Mouse (Mus musculus): ENCODE results near the gene Ptprn2. TPM values are rescaled to one million over a fixed set of nuclear protein-coding genes. Genes with fewer than 3 reads are reported as not detected.

Gene Ptprn2
- polyA plus RNA-seq, 1 experiment from 2014 or later, result 2.9 TPM

GRCm38 (mm10) chr12:117214919-117215318 lies 729.4 kb downstream of the Ptprn2 start:
- H3K9ac ChIP-seq (ENCODE audit: low read length), result no peak overlapping the region
- no peaks in the 10 kb centered on the region for H3K9me3 ChIP-seq (ENCODE audit: control insufficient read depth, low read length)
- no peaks in the 10 kb centered on the region for H3K4me1 ChIP-seq (ENCODE audit: control insufficient read depth, insufficient read depth, low read length)
- 82% methylated on average over 5 of the region's 5 CpGs for WGBS
- no peak overlapping the region for H3K27ac ChIP-seq (ENCODE audit: low read depth, low read length)
- no peak overlapping the region for H3K4me3 ChIP-seq (ENCODE audit: low read depth, low read length)
- H3K27me3 ChIP-seq (ENCODE audit: control insufficient read depth, insufficient read depth, low read length), result no peaks in the 10 kb centered on the region
- H3K4me2 ChIP-seq (ENCODE audit: low read depth), result no peak overlapping the region
- no peaks in the 10 kb centered on the region; the same call in 1 of the 2 replicates for H3K36me3 ChIP-seq (ENCODE audit: control insufficient read depth, insufficient read depth, low read length)
- DNase-seq (ENCODE audit: low spot score) (no peak), ATAC-seq (ENCODE audit: insufficient read depth, low FRiP score, low TSS enrichment) (no peak)

GRCm38 (mm10) chr12:117221909-117222308 lies 736.4 kb downstream of the Ptprn2 start:
- no peak overlapping the region for H3K9ac ChIP-seq (ENCODE audit: low read length)
- WGBS, result 84% methylated on average over 4 of the region's 4 CpGs
- no peak overlapping the region for H3K4me3 ChIP-seq (ENCODE audit: low read depth, low read length)
- H3K4me1 ChIP-seq (ENCODE audit: control insufficient read depth, insufficient read depth, low read length), result no peaks in the 10 kb centered on the region
- H3K36me3 ChIP-seq (ENCODE audit: control insufficient read depth, insufficient read depth, low read length), result no peaks in the 10 kb centered on the region
- DNase-seq (ENCODE audit: low spot score) (no peak), ATAC-seq (ENCODE audit: insufficient read depth, low FRiP score, low TSS enrichment) (no peak)
- no peak overlapping the region for H3K4me2 ChIP-seq (ENCODE audit: low read depth)
- no peaks in the 10 kb centered on the region for H3K27me3 ChIP-seq (ENCODE audit: control insufficient read depth, insufficient read depth, low read length)
- no peaks in the 10 kb centered on the region for H3K9me3 ChIP-seq (ENCODE audit: control insufficient read depth, low read length)
- H3K27ac ChIP-seq (ENCODE audit: low read depth, low read length), result no peak overlapping the region

GRCm38 (mm10) chr12:117224036-117224435 lies 738.5 kb downstream of the Ptprn2 start:
- DNase-seq (ENCODE audit: low spot score) (no peak), ATAC-seq (ENCODE audit: insufficient read depth, low FRiP score, low TSS enrichment) (no peak)
- no peaks in the 10 kb centered on the region; the same call in 1 of the 2 replicates for H3K36me3 ChIP-seq (ENCODE audit: control insufficient read depth, insufficient read depth, low read length)
- H3K4me3 ChIP-seq (ENCODE audit: low read depth, low read length), result no peak overlapping the region
- no peaks in the 10 kb centered on the region for H3K9me3 ChIP-seq (ENCODE audit: control insufficient read depth, low read length)
- no peaks in the 10 kb centered on the region for H3K4me1 ChIP-seq (ENCODE audit: control insufficient read depth, insufficient read depth, low read length)
- WGBS, result 79% methylated on average over 1 of the region's 1 CpGs
- H3K4me2 ChIP-seq (ENCODE audit: low read depth), result no peak overlapping the region
- H3K27me3 ChIP-seq (ENCODE audit: control insufficient read depth, insufficient read depth, low read length), result no peaks in the 10 kb centered on the region
- H3K27ac ChIP-seq (ENCODE audit: low read depth, low read length), result no peak overlapping the region
- no peak overlapping the region for H3K9ac ChIP-seq (ENCODE audit: low read length)

- Histone ChIP-seq H3K9me3 (ENCODE audit: control insufficient read depth, low read length) (no peaks in the 10 kb centered on the region), H3K4me1 (ENCODE audit: control insufficient read depth, insufficient read depth, low read length) (no peaks in the 10 kb centered on the region), H3K27ac (ENCODE audit: low read depth, low read length) (no peak overlapping the region), H3K36me3 (ENCODE audit: control insufficient read depth, insufficient read depth, low read length) (no peaks in the 10 kb centered on the region; the same call in 1 of the 2 replicates), H3K4me2 (ENCODE audit: low read depth) (no peak overlapping the region), H3K27me3 (ENCODE audit: control insufficient read depth, insufficient read depth, low read length) (no peaks in the 10 kb centered on the region), H3K4me3 (ENCODE audit: low read depth, low read length) (no peak overlapping the region), H3K9ac (ENCODE audit: low read length) (no peak overlapping the region)
- no peak for DNase-seq (ENCODE audit: low spot score)
- no peak for ATAC-seq (ENCODE audit: insufficient read depth, low FRiP score, low TSS enrichment)
- WGBS, result 87% methylated on average over 3 of the region's 3 CpGs
Measured at GRCm38 (mm10) chr12:117227236-117227635, 741.7 kb downstream of the Ptprn2 start.

GRCm38 (mm10) chr12:117229442-117229841 lies 743.9 kb downstream of the Ptprn2 start:
- Histone ChIP-seq H3K9ac (ENCODE audit: low read length) (no peak overlapping the region), H3K9me3 (ENCODE audit: control insufficient read depth, low read length) (no peaks in the 10 kb centered on the region), H3K4me3 (ENCODE audit: low read depth, low read length) (no peak overlapping the region), H3K27me3 (ENCODE audit: control insufficient read depth, insufficient read depth, low read length) (no peaks in the 10 kb centered on the region), H3K4me2 (ENCODE audit: low read depth) (no peak overlapping the region), H3K27ac (ENCODE audit: low read depth, low read length) (no peak overlapping the region), H3K4me1 (ENCODE audit: control insufficient read depth, insufficient read depth, low read length) (no peaks in the 10 kb centered on the region), H3K36me3 (ENCODE audit: control insufficient read depth, insufficient read depth, low read length) (peaks cover 2% of the 10 kb centered on the region)
- ATAC-seq (ENCODE audit: insufficient read depth, low FRiP score, low TSS enrichment) (no peak), DNase-seq (ENCODE audit: low spot score) (no peak)
- 92% methylated on average over 4 of the region's 4 CpGs for WGBS

GRCm38 (mm10) chr12:117230282-117230681 lies 744.8 kb downstream of the Ptprn2 start:
- DNase-seq (ENCODE audit: low spot score) (no peak), ATAC-seq (ENCODE audit: insufficient read depth, low FRiP score, low TSS enrichment) (no peak)
- H3K9me3 ChIP-seq (ENCODE audit: control insufficient read depth, low read length), result no peaks in the 10 kb centered on the region
- no peaks in the 10 kb centered on the region for H3K27me3 ChIP-seq (ENCODE audit: control insufficient read depth, insufficient read depth, low read length)
- no peaks in the 10 kb centered on the region for H3K4me1 ChIP-seq (ENCODE audit: control insufficient read depth, insufficient read depth, low read length)
- H3K27ac ChIP-seq (ENCODE audit: low read depth, low read length), result no peak overlapping the region
- 87% methylated on average over 6 of the region's 6 CpGs for WGBS
- no peak overlapping the region for H3K4me2 ChIP-seq (ENCODE audit: low read depth)
- no peak overlapping the region for H3K4me3 ChIP-seq (ENCODE audit: low read depth, low read length)
- H3K36me3 ChIP-seq (ENCODE audit: control insufficient read depth, insufficient read depth, low read length), result peaks cover 2% of the 10 kb centered on the region
- H3K9ac ChIP-seq (ENCODE audit: low read length), result no peak overlapping the region

- H3K36me3 ChIP-seq (ENCODE audit: control insufficient read depth, insufficient read depth, low read length), result peaks cover 3% of the 10 kb centered on the region
Measured at GRCm38 (mm10) chr12:117231850-117232249, 746.3 kb downstream of the Ptprn2 start.

GRCm38 (mm10) chr12:117235114-117235513 lies 749.6 kb downstream of the Ptprn2 start:
- Histone ChIP-seq H3K36me3 (ENCODE audit: control insufficient read depth, insufficient read depth, low read length) (peaks cover 5% of the 10 kb centered on the region), H3K27ac (ENCODE audit: low read depth, low read length) (no peak overlapping the region), H3K9me3 (ENCODE audit: control insufficient read depth, low read length) (no peaks in the 10 kb centered on the region), H3K4me1 (ENCODE audit: control insufficient read depth, insufficient read depth, low read length) (no peaks in the 10 kb centered on the region), H3K9ac (ENCODE audit: low read length) (no peak overlapping the region), H3K4me2 (ENCODE audit: low read depth) (no peak overlapping the region), H3K4me3 (ENCODE audit: low read depth, low read length) (no peak overlapping the region), H3K27me3 (ENCODE audit: control insufficient read depth, insufficient read depth, low read length) (no peaks in the 10 kb centered on the region)
- DNase-seq (ENCODE audit: low spot score) (no peak), ATAC-seq (ENCODE audit: insufficient read depth, low FRiP score, low TSS enrichment) (0 out of 2 replicates have a peak, but pooled peaks have one; percentile 20)

More at GRCm38 (mm10) chr12:117231850-117232249, 746.3 kb downstream of the Ptprn2 start:
- Histone ChIP-seq H3K4me1 (ENCODE audit: control insufficient read depth, insufficient read depth, low read length) (no peaks in the 10 kb centered on the region), H3K27ac (ENCODE audit: low read depth, low read length) (no peak overlapping the region), H3K9ac (ENCODE audit: low read length) (no peak overlapping the region), H3K4me2 (ENCODE audit: low read depth) (no peak overlapping the region), H3K9me3 (ENCODE audit: control insufficient read depth, low read length) (no peaks in the 10 kb centered on the region), H3K27me3 (ENCODE audit: control insufficient read depth, insufficient read depth, low read length) (no peaks in the 10 kb centered on the region), H3K4me3 (ENCODE audit: low read depth, low read length) (no peak overlapping the region)
- no peak for ATAC-seq (ENCODE audit: insufficient read depth, low FRiP score, low TSS enrichment)
- no peak for DNase-seq (ENCODE audit: low spot score)
- WGBS, result 85% methylated on average over 5 of the region's 5 CpGs

GRCm38 (mm10) chr12:117236020-117236734 lies 750.7 kb downstream of the Ptprn2 start:
- WGBS, result 86% methylated on average over 4 of the region's 4 CpGs
- Histone ChIP-seq H3K27ac (ENCODE audit: low read depth, low read length) (no peak overlapping the region), H3K4me3 (ENCODE audit: low read depth, low read length) (no peak overlapping the region), H3K4me1 (ENCODE audit: control insufficient read depth, insufficient read depth, low read length) (no peaks in the 10 kb centered on the region), H3K9ac (ENCODE audit: low read length) (no peak overlapping the region), H3K36me3 (ENCODE audit: control insufficient read depth, insufficient read depth, low read length) (peaks cover 5% of the 10 kb centered on the region), H3K9me3 (ENCODE audit: control insufficient read depth, low read length) (no peaks in the 10 kb centered on the region), H3K27me3 (ENCODE audit: control insufficient read depth, insufficient read depth, low read length) (no peaks in the 10 kb centered on the region), H3K4me2 (ENCODE audit: low read depth) (no peak overlapping the region)
- ATAC-seq (ENCODE audit: insufficient read depth, low FRiP score, low TSS enrichment) (no peak), DNase-seq (ENCODE audit: low spot score) (no peak)
